In genomic region chr10:71354947-71355346, GRCm38 (mm10) we compare ENCODE assay signal across 15 mouse cellular contexts.
"Had no signal": no experiment of that assay in that cellular context is flagged by ENCODE, and none has a peak within 500 bp of the region (broad histone marks: within the 10 kb centered on the region; RNA-seq: fewer than 3 reads in every experiment).

No protein-coding gene starts in this region.

- DNase-seq: retina, postnatal 1 day; right cerebral cortex, adult 18-20 months; right cerebral cortex, postnatal 14 days; right cerebral cortex, postnatal 25 days; right cerebral cortex, postnatal 4 days; spleen, adult 18-20 months; thymus, adult 18-20 months; thymus, adult 2 months; thymus, postnatal 14 days; thymus, postnatal 25 days; thymus, postnatal 36 days; thymus, postnatal 4 days had no signal

- H3K27me3 ChIP-seq: neural tube, embryonic 13.5 days; neural tube, embryonic 15.5 days; stomach, embryonic 15.5 days had no signal
